Mouse (Mus musculus) G1E (cell line): ENCODE data around the gene Cilp.

Experiments used
- CTCF ChIP-seq: IDR thresholded peaks from 2 replicates; pipeline ENCODE4 v1.5.1; 2012; ENCODE audit warnings: low read depth, low read length, inconsistent platforms, mixed read lengths
- GATA1 ChIP-seq: IDR thresholded peaks from 2 replicates; pipeline ENCODE4 v1.6.1; 2012; ENCODE audit warnings: borderline replicate concordance, low read length, inconsistent platforms, mixed read lengths
- GATA2 ChIP-seq: IDR thresholded peaks from 2 replicates; pipeline ENCODE4 v1.6.1; 2012; ENCODE audit warnings: low read depth, low read length, inconsistent platforms, borderline replicate concordance
- POLR2AphosphoS5 ChIP-seq: IDR thresholded peaks from 2 replicates; pipeline ENCODE4 v1.6.1; 2012; ENCODE audit warnings: low read depth, low read length, inconsistent platforms; ENCODE audit not compliant: insufficient replicate concordance
- TAL1 ChIP-seq: conservative IDR thresholded peaks from 2 replicates; pipeline ENCODE4 v1.6.1; 2012; ENCODE audit warnings: low read depth, low read length, inconsistent platforms, mixed read lengths

DNA sequence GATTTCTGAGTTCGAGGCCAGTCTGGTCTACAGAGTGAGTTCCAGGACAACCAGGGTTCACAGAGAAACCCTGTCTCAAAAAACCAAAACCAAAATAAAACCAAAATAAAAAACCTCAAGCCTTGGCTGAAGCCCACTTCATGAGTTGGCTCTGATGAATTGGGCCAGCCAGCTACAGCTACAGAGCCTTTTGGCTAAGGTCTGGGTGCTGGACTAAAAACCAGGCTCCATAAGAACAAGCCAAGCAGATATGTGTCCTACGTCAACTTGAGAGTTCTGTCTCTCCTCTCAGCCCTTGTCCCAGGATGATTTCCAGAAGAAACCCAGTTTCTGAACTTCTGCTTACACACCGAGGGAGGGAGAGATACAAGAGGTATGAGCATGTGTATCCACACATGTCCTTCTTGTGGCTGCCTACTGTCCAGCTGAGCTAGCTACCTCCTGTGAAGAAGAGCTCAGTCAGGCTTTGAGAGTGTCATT lies 2.3 kb upstream of the Cilp start:
- TF ChIP-seq CTCF (no peak), GATA1 (no peak), GATA2 (no peak), TAL1 (no peak), POLR2AphosphoS5 (no peak)
